Mouse (Mus musculus): ENCODE results near the gene Cbwd1.

Cbwd1 gene

GRCm38 (mm10) chr19:24961172-24961962, at the start of gene Cbwd1:
TSS of gene Cbwd1 (minus strand) at chr19:24961610.
- peak; percentile 98 for DNase-seq (ENCODE audit: low spot score)

GRCm38 (mm10) chr19:25008509-25008908, 47.1 kb upstream of the Cbwd1 start:
- no peak for DNase-seq (ENCODE audit: low spot score)

GRCm38 (mm10) chr19:25006686-25007085, 45.3 kb upstream of the Cbwd1 start:
- no peak for DNase-seq (ENCODE audit: low spot score)

- DNase-seq (ENCODE audit: low spot score) = no peak
These were observed 42.4 kb upstream of the Cbwd1 start for GRCm38 (mm10) chr19:25003810-25004209.

DNA sequence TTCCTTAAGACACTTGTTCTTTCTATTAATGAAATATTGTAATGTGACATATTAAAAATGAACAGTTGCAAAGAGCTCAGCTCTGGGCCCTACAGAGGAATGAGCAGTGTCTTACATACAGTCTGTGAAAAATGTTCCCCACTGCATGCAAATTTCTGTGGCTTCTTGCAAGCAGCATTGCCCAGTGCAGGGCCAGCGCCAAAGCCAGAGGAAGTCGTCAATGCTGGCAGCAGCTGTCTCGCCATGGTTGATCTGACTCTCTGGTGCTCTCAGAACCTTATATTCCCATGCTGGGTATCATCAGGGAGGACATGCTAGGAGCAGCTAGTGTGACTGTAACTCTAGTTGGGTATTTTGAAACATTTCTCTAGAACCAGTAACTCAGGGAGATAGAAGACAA, 41.4 kb upstream of the Cbwd1 start:
- no peak for DNase-seq (ENCODE audit: low spot score)

- DNase-seq (ENCODE audit: low spot score) = no peak
These were observed 40.6 kb upstream of the Cbwd1 start for GRCm38 (mm10) chr19:25002032-25002431.

DNA sequence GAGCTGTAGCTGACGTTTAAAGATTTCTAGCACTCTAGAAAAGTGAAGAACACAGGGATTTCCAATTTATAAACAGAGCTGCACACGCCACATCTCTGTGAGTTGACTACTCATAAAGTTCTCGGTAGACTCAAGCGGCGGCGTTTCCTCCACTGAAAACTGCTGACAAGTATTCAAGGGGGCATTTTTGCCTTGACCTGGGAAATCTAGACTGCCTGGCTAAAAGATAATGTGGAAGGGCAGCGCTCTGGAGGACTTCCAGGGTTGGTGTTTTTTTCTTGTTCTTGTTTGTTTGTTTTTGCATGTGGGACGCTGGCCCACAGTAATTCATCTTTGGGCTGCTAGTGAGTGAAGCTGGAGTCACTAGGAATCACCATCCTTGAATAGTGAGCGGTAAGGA, 38.7 kb upstream of the Cbwd1 start:
- no peak for DNase-seq (ENCODE audit: low spot score)

DNA sequence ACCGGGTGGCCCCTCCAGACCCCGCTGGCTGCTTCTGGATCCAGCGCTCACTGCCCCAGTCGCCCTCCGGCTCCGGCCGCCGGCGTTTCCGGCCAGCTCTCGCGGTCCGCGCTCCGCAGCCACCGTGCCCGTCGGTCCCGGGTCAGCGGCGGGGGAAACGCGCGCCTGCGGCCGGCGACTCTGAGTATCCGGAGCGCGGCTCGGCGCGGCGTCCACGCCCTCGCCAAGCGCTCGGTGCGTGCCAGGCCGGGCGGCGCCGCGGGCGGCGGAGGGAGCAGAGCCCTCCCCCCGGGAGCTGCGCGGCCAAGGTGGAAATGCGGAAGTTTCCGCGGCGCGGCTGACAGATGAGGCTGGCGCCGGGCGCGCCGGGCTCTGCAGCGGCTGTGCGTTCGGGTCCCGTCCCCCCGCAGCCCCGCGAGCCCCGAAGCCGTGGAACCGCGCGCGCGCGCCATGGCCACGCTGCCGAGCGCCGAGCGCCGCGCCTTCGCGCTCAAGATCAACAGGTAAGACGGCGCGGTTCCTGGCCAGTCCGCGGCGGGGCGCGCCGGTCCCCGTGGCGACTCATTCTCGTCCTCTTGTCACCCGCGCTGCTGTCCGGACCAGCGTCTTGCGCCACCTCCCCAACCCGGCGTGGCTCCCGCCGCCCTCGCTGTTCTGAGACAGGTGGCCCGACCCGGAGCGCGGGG, 37.9 kb upstream of the Cbwd1 start, which contains the start of gene Dock8:
Gene Dock8 (plus strand): TSS at position 334 of the 686 bp plus-strand sequence.
- peak; percentile 10 for DNase-seq (ENCODE audit: low spot score)

DNA sequence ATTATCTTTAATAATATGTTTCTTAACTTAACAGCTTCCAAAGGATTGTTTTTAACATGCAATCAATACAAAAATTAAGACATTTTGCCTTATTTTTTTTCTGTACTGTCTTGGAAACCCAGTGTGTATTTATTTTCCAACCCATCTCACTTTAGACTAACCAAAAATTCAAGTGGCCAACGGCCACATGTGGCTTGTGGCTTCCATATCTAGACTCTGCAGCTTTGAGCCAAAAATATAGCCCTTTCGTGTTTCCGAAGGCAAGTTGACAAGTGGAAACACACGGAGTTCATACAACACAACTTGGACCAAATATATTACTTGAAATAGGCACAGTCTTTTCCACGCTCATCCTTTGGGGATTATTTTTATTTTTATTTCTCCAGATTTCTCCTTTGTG, 37.2 kb upstream of the Cbwd1 start:
- DNase-seq (ENCODE audit: low spot score) = no peak

DNA sequence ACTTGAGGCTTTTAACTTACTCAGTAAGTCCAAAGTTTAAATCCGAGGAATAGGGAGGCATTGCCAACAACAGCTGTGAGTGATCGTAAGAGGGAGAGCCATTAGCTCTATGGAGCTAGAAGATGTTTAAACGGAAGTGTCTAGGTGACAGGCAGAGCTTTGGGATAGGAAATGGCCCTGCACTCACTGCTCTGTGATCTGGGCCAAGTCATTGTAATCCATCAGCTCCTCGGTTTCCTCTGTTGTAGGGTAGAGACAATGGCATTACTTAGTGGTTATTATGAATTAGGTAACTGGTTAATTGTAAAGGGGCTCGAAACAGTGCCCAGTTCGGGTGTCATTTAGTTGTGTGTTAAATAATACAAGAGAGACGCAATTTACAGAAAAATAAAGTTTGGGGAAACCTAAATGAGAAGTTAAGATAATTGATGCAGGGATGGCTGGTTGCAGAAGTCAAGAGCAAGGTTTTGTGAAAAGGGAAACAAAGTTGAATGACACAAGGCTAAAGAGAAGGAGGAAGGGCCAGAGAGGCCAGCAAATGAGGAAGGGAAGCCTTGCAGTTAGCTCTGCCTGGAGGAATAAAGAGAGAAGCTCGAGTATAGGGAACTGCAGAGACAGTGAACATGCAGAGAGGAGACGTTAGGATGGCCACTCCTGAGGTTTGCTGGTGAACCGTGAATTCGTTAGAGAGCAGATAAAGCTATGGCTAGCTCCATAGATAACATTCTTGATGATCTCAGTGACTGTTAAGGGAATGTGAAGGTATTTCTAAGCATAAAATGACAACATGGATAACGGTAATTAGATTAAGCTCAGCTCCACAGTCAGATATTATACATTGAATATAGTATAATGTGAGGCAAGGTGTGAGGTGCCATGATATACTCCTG, 35.6 kb upstream of the Cbwd1 start:
- DNase-seq (ENCODE audit: low spot score) = no peak

DNA sequence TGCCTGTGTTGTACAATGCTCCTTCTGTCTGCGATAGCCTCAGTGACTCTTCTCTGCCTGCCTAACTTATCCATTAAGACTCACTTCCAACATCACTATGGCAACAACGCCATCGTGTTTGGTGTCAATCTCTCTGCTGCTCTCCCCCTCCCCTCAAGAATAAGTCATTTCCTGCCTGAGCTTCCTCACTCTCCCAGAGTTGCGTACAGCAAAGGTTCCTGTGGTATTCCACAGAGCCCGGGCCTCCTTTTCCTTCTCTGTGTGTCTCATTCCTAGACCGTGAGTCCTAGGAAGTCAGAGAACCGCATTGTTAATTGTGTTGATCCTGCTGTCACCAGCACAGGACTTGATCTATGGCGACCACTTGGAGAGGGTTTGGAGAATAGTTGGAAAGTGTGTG, 33.5 kb upstream of the Cbwd1 start:
- DNase-seq (ENCODE audit: low spot score) = no peak

- no peak for DNase-seq (ENCODE audit: low spot score)
These were observed 32.1 kb upstream of the Cbwd1 start for GRCm38 (mm10) chr19:24993526-24993925.

- DNase-seq (ENCODE audit: low spot score) = no peak
These were observed 28.9 kb upstream of the Cbwd1 start for GRCm38 (mm10) chr19:24990138-24990822.

DNA sequence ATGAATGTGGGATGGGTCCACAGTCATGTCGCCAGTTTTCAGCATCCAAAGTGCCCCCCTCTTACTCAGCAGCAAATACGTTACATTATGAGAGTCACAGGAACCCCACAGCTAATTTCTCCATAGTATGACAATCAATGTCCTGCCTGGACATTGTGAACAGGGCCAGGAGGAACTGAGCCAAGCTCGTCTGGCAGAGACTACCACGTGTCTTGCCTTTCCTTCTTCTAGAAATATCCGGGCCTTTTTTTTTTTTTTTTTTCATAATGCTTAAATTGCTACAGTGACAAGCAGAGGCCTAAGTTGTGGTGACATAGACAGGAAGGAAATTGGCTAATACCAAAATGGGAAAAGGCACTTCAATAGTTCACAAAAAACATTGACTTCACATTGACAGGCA, 27.4 kb upstream of the Cbwd1 start:
- DNase-seq (ENCODE audit: low spot score) = no peak

GRCm38 (mm10) chr19:24987355-24987754, 25.9 kb upstream of the Cbwd1 start:
- no peak for DNase-seq (ENCODE audit: low spot score)

GRCm38 (mm10) chr19:24985045-24985444, 23.6 kb upstream of the Cbwd1 start:
- DNase-seq (ENCODE audit: low spot score) = no peak

- DNase-seq (ENCODE audit: low spot score) = no peak
These were observed 22.6 kb upstream of the Cbwd1 start for GRCm38 (mm10) chr19:24983857-24984498.

GRCm38 (mm10) chr19:24983050-24983449, 21.6 kb upstream of the Cbwd1 start:
- no peak for DNase-seq (ENCODE audit: low spot score)

- DNase-seq (ENCODE audit: low spot score) = peak; percentile 28
These were observed 19.9 kb upstream of the Cbwd1 start for GRCm38 (mm10) chr19:24981294-24981693.

DNA sequence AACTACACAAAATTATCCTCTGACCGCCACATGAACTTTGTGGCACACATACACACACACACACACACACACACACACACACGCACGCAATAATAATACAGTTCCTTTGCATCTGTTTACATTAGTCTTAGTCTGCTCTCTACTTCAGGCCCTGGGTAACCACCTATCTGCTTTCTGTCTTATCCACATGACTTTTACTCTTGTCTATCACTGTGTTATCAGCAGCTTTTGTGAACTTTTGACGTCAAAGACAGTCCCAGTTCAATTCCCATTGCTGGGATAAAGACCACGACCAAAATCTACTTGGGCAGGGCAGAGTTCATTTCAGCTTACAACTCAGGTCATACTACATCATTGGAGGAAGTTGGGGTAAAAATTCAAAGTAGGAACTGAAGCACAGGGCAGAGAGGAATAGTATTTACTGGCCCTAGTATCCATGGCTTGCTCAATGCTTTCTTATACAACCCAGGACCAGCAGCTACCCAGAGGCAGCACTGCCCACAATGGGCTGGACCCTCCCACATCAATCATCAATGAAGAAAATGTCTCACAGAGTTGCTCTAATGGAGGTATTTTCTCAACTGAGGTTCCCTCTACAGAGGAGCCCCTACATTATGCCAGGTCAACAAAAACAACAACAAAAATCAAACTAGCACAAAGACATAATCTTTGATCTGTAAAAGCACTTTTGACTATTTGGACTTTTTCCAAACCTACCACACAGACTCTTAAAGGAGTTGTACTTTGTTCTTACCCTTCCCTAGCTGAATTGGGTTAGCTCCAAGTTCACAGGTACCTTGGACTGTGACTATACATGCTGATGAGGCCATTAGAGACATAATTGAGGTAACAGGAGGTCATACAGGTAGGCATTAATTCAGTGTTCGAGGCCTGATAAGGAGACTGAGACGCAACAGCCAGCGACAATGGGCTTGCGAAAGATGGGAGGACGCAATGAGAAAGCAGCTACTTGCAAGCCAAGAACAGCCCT, 17.7 kb upstream of the Cbwd1 start:
- DNase-seq (ENCODE audit: low spot score) = no peak
